Mouse (Mus musculus): Measurements from ENCODE around the gene Olfr622. TPM values are rescaled to one million over a fixed set of nuclear protein-coding genes. Genes with fewer than 3 reads are reported as not detected.

The Olfr622 gene
- total RNA-seq (2023): not detected

DNA sequence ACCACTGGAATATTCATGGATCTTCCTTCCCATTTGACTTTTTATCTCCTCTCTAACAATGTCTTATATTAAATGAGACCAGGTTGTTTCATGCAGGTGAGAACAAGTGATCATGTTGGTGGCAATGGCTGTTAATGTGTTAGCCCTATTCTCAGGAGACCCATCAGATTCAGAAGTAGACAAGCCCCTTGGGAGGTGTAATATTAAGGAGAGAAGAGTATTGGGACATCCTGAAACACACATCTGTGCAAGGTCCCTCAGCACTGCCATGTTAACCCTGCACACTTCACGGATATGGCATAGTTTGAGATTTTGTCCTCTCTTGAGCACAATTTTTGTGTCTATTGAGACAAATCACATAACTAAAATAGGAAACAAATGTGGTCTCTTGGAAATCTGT lies at the start of gene Olfr622:
Gene Olfr622 (minus strand): TSS at position 101 of the 400 bp plus-strand sequence.

GRCm38 (mm10) chr7:103682420-103682819 lies 39.9 kb upstream of the Olfr622 start, which contains the start of gene Olfr625-ps1:
Gene Olfr625-ps1, plus strand, starts transcription at chr7:103682720.

DNA sequence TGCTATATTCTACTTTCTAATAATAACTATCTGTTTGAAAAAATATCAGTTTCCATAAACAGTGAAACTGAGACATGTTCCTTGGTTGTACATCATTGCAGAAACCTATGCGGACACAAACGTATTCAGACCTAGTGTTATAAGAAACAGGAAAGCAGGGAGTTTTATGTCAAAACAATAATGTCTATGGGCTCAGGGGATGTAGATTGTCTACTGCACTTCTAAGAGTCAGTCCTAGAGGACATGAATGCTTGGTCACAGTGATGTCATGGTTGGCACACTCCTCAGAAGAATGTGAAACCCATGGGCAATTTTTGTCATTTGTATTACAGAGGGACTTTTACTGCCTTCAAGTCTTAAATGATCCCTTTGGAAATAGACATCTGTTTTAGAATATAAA lies 28.6 kb upstream of the Olfr622 start, which contains the start of gene Olfr624:
Gene Olfr624 (minus strand): TSS at position 101 of the 400 bp plus-strand sequence.

GRCm38 (mm10) chr7:103663598-103663997 lies 21.1 kb upstream of the Olfr622 start, which contains the start of gene Olfr623:
Gene Olfr623, minus strand, starts transcription at chr7:103663698.

GRCm38 (mm10) chr7:103612434-103612833 lies 30.1 kb downstream of the Olfr622 start, which contains the start of gene Olfr620:
Gene Olfr620, minus strand, starts transcription at chr7:103612534.

GRCm38 (mm10) chr7:103600275-103600674 lies 42.2 kb downstream of the Olfr622 start, which contains the start of gene Olfr619:
Gene Olfr619, plus strand, starts transcription at chr7:103600575.

DNA sequence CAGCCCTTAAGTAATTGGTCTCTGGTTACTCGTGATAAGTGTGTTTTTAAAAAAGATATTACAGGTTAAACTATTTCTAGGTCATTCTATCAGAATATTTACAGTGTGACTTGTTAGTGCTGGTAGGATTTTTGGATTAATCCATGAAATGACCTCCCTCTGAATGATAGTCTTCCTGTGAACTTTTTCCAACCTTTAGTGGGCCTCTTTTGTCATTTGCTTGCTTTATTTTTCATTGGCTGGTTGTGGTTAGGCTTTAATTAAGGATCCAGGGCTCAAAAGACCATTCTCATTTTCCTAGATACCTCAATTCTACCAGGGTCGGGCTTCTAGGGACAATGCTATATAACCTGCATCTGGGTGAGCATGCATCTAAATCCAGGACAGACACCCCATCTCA lies 52.7 kb downstream of the Olfr622 start, which contains the start of gene Olfr618:
Gene Olfr618 (plus strand): TSS at position 301 of the 400 bp plus-strand sequence.

Other genes starting within 250 kb of the Olfr622 start
- gene Usp17lc, start 227.6 kb downstream of the Olfr622 start, total RNA-seq (2023): not detected
- gene Olfr605, start 197.3 kb downstream of the Olfr622 start, total RNA-seq (2023): not detected
- gene Olfr606, start 193.7 kb downstream of the Olfr622 start, total RNA-seq (2023): not detected
- gene Olfr607, start 178.6 kb downstream of the Olfr622 start, total RNA-seq (2023): not detected
- not detected for gene Olfr608, start 172.8 kb downstream of the Olfr622 start, total RNA-seq (2023)
- gene Olfr609, start 144.6 kb downstream of the Olfr622 start, total RNA-seq (2023): not detected
- not detected for gene Olfr610, start 130.6 kb downstream of the Olfr622 start, total RNA-seq (2023)
- not detected for gene Olfr611, start 121.9 kb downstream of the Olfr622 start, total RNA-seq (2023)
- gene Olfr612, start 100.0 kb downstream of the Olfr622 start, total RNA-seq (2023): not detected
- gene Olfr613, start 94.6 kb downstream of the Olfr622 start, total RNA-seq (2023): not detected
- not detected for gene Olfr615, start 86.6 kb downstream of the Olfr622 start, total RNA-seq (2023)
- not detected for gene Olfr616, start 73.6 kb downstream of the Olfr622 start, total RNA-seq (2023)
- gene Olfr617, start 69.6 kb downstream of the Olfr622 start, total RNA-seq (2023): not detected
- gene Olfr618, start 52.6 kb downstream of the Olfr622 start, total RNA-seq (2023): not detected
- gene Olfr619, start 42.1 kb downstream of the Olfr622 start, total RNA-seq (2023): not detected
- not detected for gene Olfr620, start 30.2 kb downstream of the Olfr622 start, total RNA-seq (2023)
- not detected for gene Olfr623, start 21.0 kb upstream of the Olfr622 start, total RNA-seq (2023)
- gene Olfr624, start 28.5 kb upstream of the Olfr622 start, total RNA-seq (2023): not detected
- not detected for gene Olfr625-ps1, start 40.0 kb upstream of the Olfr622 start, total RNA-seq (2023)
- gene Olfr243, start 72.0 kb upstream of the Olfr622 start, total RNA-seq (2023): not detected
- gene Olfr628, start 87.7 kb upstream of the Olfr622 start, total RNA-seq (2023): not detected
- not detected for gene Olfr629, start 102.2 kb upstream of the Olfr622 start, total RNA-seq (2023)
- not detected for gene Olfr630, start 114.6 kb upstream of the Olfr622 start, total RNA-seq (2023)
- gene Olfr69, start 128.9 kb upstream of the Olfr622 start, total RNA-seq (2023): not detected
- not detected for gene Olfr68, start 137.0 kb upstream of the Olfr622 start, total RNA-seq (2023)
- gene Olfr67, start 149.1 kb upstream of the Olfr622 start, total RNA-seq (2023): not detected
- gene Hbb-bt, start 171.3 kb upstream of the Olfr622 start, total RNA-seq (2023): 115 TPM
- 842 TPM for gene Hbb-bs, start 185.4 kb upstream of the Olfr622 start, total RNA-seq (2023)
- not detected for gene Hbb-bh2, start 197.8 kb upstream of the Olfr622 start, total RNA-seq (2023)
- gene Hbb-bh1, start 200.5 kb upstream of the Olfr622 start, total RNA-seq (2023): not detected
- gene Hbb-y, start 210.5 kb upstream of the Olfr622 start, total RNA-seq (2023): not detected
- gene Olfr66, start 243.6 kb upstream of the Olfr622 start, total RNA-seq (2023): not detected